Mouse (Mus musculus) hindbrain, embryonic 11.5 days (tissue): ENCODE results near the gene Vti1a. TPM values are rescaled to one million over a fixed set of nuclear protein-coding genes. Genes with fewer than 3 reads are reported as not detected.

Experiments
- ATAC-seq: fragments of 200-750 bp; cut with Nextera tagmentation; 2 replicates; pipeline ENCODE4 v1.8.0; 2017; ENCODE audit warnings: mild to moderate bottlenecking, moderate TSS enrichment, moderate library complexity; ENCODE audit not compliant: low FRiP score
- DNase-seq: peaks from one replicate; pipeline ENCODE4 v3.0.0-alpha.2; 2015; ENCODE audit warnings: low spot score
- H3K27ac ChIP-seq: fragments of 300-500 bp; sonication (generic); 2 replicates; pipeline ENCODE4 v1.5.1; 2014; ENCODE audit warnings: mild to moderate bottlenecking, low read depth, low read length
- H3K27me3 ChIP-seq: fragments of 300-500 bp; sonication (generic); 2 replicates; pipeline ENCODE4 v1.6.1; 2014; ENCODE audit warnings: mild to moderate bottlenecking, low read length, moderate library complexity, mixed read lengths; ENCODE audit not compliant: control insufficient read depth, insufficient read depth
- H3K36me3 ChIP-seq: fragments of 300-500 bp; sonication (generic); 2 replicates; pipeline ENCODE4 v1.6.1; 2014; ENCODE audit warnings: mild to moderate bottlenecking, low read length, moderate library complexity, mixed read lengths; ENCODE audit not compliant: control insufficient read depth, insufficient read depth
- H3K4me1 ChIP-seq: fragments of 300-500 bp; sonication (generic); replicated peaks from 2 replicates; pipeline ENCODE4 v1.6.1; 2014; ENCODE audit warnings: low read length, mixed read lengths; ENCODE audit not compliant: control insufficient read depth, insufficient read depth
- H3K4me2 ChIP-seq: fragments of 300-500 bp; sonication (generic); replicated peaks from 2 replicates; pipeline ENCODE4 v1.6.1; 2014; ENCODE audit warnings: mild to moderate bottlenecking, low read depth, low read length
- H3K4me3 ChIP-seq: fragments of 300-500 bp; sonication (generic); 2 replicates; pipeline ENCODE4 v1.5.1; 2014; ENCODE audit warnings: low read depth, low read length
- H3K9ac ChIP-seq: fragments of 300-500 bp; sonication (generic); 2 replicates; pipeline ENCODE4 v1.6.1; 2014; ENCODE audit warnings: low read depth, low read length
- H3K9me3 ChIP-seq: fragments of 300-500 bp; sonication (generic); 2 replicates; pipeline ENCODE4 v1.6.1; 2016; ENCODE audit warnings: low read length; ENCODE audit not compliant: control insufficient read depth
- WGBS: fragments of 180-500 bp; shearing (Covaris S2); extraction: QIAGEN DNeasy Blood & Tissue Kit; methylation state at CpG from one replicate; pipeline ENCODE4 v1.1.7; 2014; 5-methylcytosine and 5-hydroxymethylcytosine counted together
- polyA plus RNA-seq: library from polyadenylated mRNA; unstranded; fragments of >200 nt; fragmentation: Nextera tagmentation; extraction: Ambion mirVana; gene quantifications from 2 replicates; pipeline ENCODE4 v1.2.1, GENCODE M21; 2014

Vti1a gene
- polyA plus RNA-seq, 1 experiment from 2014 or later: 27.8 TPM

GRCm38 (mm10) chr19:55297961-55298360 is 18.1 kb upstream of the Vti1a start:
- no peak overlapping the region for H3K4me2 ChIP-seq
- H3K9ac ChIP-seq: no peak overlapping the region
- no peaks in the 10 kb centered on the region for H3K27me3 ChIP-seq
- DNase-seq: no peak
- H3K4me3 ChIP-seq: no peak overlapping the region
- H3K27ac ChIP-seq: no peak overlapping the region
- H3K4me1 ChIP-seq: no peaks in the 10 kb centered on the region
- no peaks in the 10 kb centered on the region for H3K9me3 ChIP-seq
- no peak for ATAC-seq
- 0 out of 2 replicates have a peak, but pooled peaks cover 2% of the 10 kb centered on the region for H3K36me3 ChIP-seq
- 90% methylated on average over 5 of the region's 5 CpGs for WGBS

DNA sequence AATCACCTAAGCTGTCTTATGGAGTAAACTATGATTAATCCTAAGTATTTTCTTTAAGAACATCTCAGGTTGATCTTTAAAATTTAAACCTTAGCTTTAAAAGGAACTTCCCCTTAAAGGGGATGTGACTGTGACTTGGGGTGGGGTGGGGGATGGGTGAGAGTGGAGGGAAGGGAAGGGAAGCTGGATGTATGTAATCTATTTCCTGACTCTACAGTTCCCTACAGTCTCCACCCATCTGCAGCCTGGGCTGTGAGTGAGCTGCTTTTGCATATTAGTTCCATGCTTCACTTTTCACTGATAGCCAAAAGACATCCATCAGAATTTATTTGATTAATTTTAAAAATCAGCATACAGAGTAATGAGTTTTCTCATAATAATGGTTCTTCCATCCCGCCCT is 16.7 kb upstream of the Vti1a start:
- Histone ChIP-seq H3K27me3 (no peaks in the 10 kb centered on the region), H3K36me3 (peaks cover 2% of the 10 kb centered on the region; the same call in 1 of the 2 replicates), H3K27ac (no peak overlapping the region), H3K9ac (no peak overlapping the region), H3K9me3 (no peaks in the 10 kb centered on the region), H3K4me1 (no peaks in the 10 kb centered on the region), H3K4me2 (no peak overlapping the region), H3K4me3 (no peak overlapping the region)
- no peak for DNase-seq
- ATAC-seq: no peak
- WGBS: 91% methylated on average over 1 of the region's 1 CpGs

GRCm38 (mm10) chr19:55300525-55300924 is 15.6 kb upstream of the Vti1a start:
- no peak overlapping the region for H3K4me3 ChIP-seq
- H3K4me2 ChIP-seq: no peak overlapping the region
- no peaks in the 10 kb centered on the region for H3K27me3 ChIP-seq
- ATAC-seq (no peak), DNase-seq (no peak)
- H3K4me1 ChIP-seq: no peaks in the 10 kb centered on the region
- no peaks in the 10 kb centered on the region for H3K9me3 ChIP-seq
- 92% methylated on average over 3 of the region's 3 CpGs for WGBS
- H3K36me3 ChIP-seq: peaks cover 2% of the 10 kb centered on the region; the same call in 1 of the 2 replicates
- H3K9ac ChIP-seq: no peak overlapping the region
- no peak overlapping the region for H3K27ac ChIP-seq

DNA sequence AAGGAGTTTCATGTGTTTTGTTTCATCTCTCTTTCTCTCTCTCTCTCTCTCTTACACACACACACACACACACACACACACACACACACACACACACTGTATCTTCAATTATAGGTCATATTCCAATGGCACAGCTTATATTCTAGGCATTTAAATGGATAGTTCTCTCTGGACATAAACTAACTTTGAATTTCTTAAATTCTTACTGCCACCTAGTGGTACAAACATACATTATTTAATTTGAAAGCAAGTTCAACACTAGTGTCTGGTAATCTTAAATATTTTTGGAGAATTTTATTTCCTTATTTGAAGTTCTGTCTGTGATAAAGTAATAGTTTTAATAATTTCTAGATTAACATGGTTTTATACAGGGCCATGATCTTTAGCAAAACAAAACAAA is 11.1 kb upstream of the Vti1a start:
- H3K27me3 ChIP-seq: no peaks in the 10 kb centered on the region
- H3K36me3 ChIP-seq: peaks cover 2% of the 10 kb centered on the region; the same call in 1 of the 2 replicates
- no peak overlapping the region for H3K4me3 ChIP-seq
- ATAC-seq (no peak), DNase-seq (no peak)
- H3K9me3 ChIP-seq: no peaks in the 10 kb centered on the region
- no peak overlapping the region for H3K27ac ChIP-seq
- H3K9ac ChIP-seq: no peak overlapping the region
- no peaks in the 10 kb centered on the region for H3K4me1 ChIP-seq
- no peak overlapping the region for H3K4me2 ChIP-seq

- Histone ChIP-seq H3K36me3 (0 out of 2 replicates have a peak, but pooled peaks cover 3% of the 10 kb centered on the region), H3K4me2 (no peak overlapping the region), H3K27ac (no peak overlapping the region), H3K4me3 (no peak overlapping the region), H3K9me3 (no peaks in the 10 kb centered on the region), H3K9ac (no peak overlapping the region), H3K4me1 (0 out of 2 replicates have a peak, but pooled peaks cover 2% of the 10 kb centered on the region), H3K27me3 (no peaks in the 10 kb centered on the region)
- DNase-seq: no peak
- ATAC-seq: no peak
- WGBS: 90% methylated on average over 8 of the region's 8 CpGs
Measured at GRCm38 (mm10) chr19:55311874-55312273, 4.2 kb upstream of the Vti1a start.

- 95% methylated on average over 2 of the region's 2 CpGs for WGBS
- no peak for ATAC-seq
Measured at GRCm38 (mm10) chr19:55313649-55314048, 2.4 kb upstream of the Vti1a start.

GRCm38 (mm10) chr19:55315452-55316108 is 515 bp upstream of the Vti1a start, which contains the start of gene Zdhhc6:
TSS of gene Zdhhc6 (minus strand) at chr19:55316032.
- under 1% methylated on average over 60 of the region's 60 CpGs for WGBS
- Histone ChIP-seq H3K4me2 (peak within 1 kb of the TSS; percentile 81), H3K4me3 (peak within 1 kb of the TSS; percentile 52), H3K27me3 (no peaks in the 10 kb centered on the region), H3K36me3 (no peaks in the 10 kb centered on the region), H3K9ac (peak within 1 kb of the TSS; percentile 84), H3K4me1 (0 out of 2 replicates have a peak, but pooled peaks cover 2% of the 10 kb centered on the region), H3K27ac (peak within 1 kb of the TSS; percentile 59), H3K9me3 (no peaks in the 10 kb centered on the region)
- peak; percentile 85 for ATAC-seq
- peak; percentile 87 for DNase-seq

More at GRCm38 (mm10) chr19:55313649-55314048, 2.4 kb upstream of the Vti1a start:
- no peak for DNase-seq
- H3K4me2 ChIP-seq: no peak overlapping the region
- H3K27me3 ChIP-seq: no peaks in the 10 kb centered on the region
- no peak overlapping the region for H3K4me3 ChIP-seq
- 0 out of 2 replicates have a peak, but pooled peaks cover 2% of the 10 kb centered on the region for H3K4me1 ChIP-seq
- no peak overlapping the region for H3K27ac ChIP-seq
- H3K9ac ChIP-seq: no peak overlapping the region
- 0 out of 2 replicates have a peak, but pooled peaks cover 3% of the 10 kb centered on the region for H3K36me3 ChIP-seq
- H3K9me3 ChIP-seq: no peaks in the 10 kb centered on the region

GRCm38 (mm10) chr19:55316901-55317300 is 806 bp downstream of the Vti1a start:
- peak overlapping the region; percentile 52; the same call in 1 of the 2 replicates for H3K4me3 ChIP-seq
- no peak overlapping the region for H3K9ac ChIP-seq
- no peaks in the 10 kb centered on the region for H3K36me3 ChIP-seq
- DNase-seq (no peak), ATAC-seq (no peak)
- H3K27me3 ChIP-seq: no peaks in the 10 kb centered on the region
- WGBS: 65% methylated on average over 10 of the region's 10 CpGs
- H3K9me3 ChIP-seq: no peaks in the 10 kb centered on the region
- H3K4me2 ChIP-seq: peak overlapping the region; percentile 81
- H3K4me1 ChIP-seq: 0 out of 2 replicates have a peak, but pooled peaks cover 2% of the 10 kb centered on the region
- H3K27ac ChIP-seq: no peak overlapping the region

GRCm38 (mm10) chr19:55319036-55319435 is 2.9 kb downstream of the Vti1a start:
- Histone ChIP-seq H3K36me3 (no peaks in the 10 kb centered on the region), H3K9me3 (no peaks in the 10 kb centered on the region), H3K27me3 (no peaks in the 10 kb centered on the region), H3K9ac (no peak overlapping the region), H3K4me2 (no peak overlapping the region), H3K4me1 (0 out of 2 replicates have a peak, but pooled peaks cover 2% of the 10 kb centered on the region), H3K27ac (no peak overlapping the region), H3K4me3 (no peak overlapping the region)
- WGBS: 85% methylated on average over 3 of the region's 3 CpGs
- no peak for ATAC-seq
- DNase-seq: no peak
